Mouse (Mus musculus) frontal cortex, postnatal 36 days (tissue): ENCODE measurements at regions not wholly inside any gene's neighbourhood (a gene's known extent, or its start where the extent isn't known, plus 50 kb on each side); places are given as distances from the start of the nearest gene placed in this dataset.

Source experiments
- DNase-seq, 2 experiments: peaks; one replicate each; pipeline ENCODE4 v3.0.0; 2022; ENCODE audit warnings: low spot score in 2 of 2

- DNase-seq: no peak
These were observed 76.3 kb downstream of the Nptx2 start for GRCm38 (mm10) chr5:144621967-144622366.

GRCm38 (mm10) chr5:144623358-144623757 is 77.7 kb downstream of the Nptx2 start:
- peak; percentile 62 to 79 for DNase-seq

- peak; percentile 15 to 24 for DNase-seq
These were observed 86.6 kb downstream of the Nptx2 start for GRCm38 (mm10) chr5:144632295-144632694.

- DNase-seq: peak; percentile 18 to 42
These were observed 92.9 kb downstream of the Nptx2 start for GRCm38 (mm10) chr5:144638631-144639030.

DNA sequence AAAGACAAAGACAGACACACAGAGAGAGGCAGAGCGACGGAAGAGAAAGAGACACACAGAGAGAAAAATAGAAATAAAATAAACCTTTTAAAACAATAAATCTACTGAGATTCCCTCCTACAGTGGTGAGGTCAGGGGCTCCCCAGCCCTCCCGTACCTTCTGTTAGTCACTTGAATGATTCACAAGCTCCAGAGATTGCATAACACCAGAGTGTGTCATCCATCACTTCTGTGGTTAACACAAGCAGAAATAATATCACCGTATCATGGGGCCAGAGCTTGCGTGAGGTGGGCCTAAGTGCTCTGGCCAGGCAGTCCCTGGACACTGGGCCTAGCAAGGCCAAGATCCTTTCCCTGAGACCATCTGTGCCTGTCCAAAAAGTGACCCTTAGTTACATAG is 93.9 kb downstream of the Nptx2 start:
- no peak for DNase-seq

DNA sequence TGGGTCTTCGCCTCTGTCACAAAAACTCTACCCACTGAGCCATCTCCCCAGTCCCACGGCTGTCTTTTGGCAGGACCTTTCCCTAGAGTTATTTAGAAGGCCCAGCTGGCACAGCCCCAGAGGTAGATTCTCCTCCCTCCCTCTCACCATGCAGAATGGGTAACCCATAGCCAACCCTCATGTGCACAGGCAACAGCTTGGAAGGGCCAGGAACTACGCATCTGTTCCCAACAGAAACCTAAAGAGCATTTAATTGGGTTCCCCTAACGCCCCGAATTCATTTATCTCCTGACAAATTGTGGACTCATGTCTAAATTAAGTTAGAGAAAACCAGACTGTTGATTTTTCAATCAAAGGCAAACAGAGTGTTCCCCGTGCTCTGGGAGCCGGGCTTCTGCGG is 97.1 kb downstream of the Nptx2 start:
- DNase-seq: no peak

DNA sequence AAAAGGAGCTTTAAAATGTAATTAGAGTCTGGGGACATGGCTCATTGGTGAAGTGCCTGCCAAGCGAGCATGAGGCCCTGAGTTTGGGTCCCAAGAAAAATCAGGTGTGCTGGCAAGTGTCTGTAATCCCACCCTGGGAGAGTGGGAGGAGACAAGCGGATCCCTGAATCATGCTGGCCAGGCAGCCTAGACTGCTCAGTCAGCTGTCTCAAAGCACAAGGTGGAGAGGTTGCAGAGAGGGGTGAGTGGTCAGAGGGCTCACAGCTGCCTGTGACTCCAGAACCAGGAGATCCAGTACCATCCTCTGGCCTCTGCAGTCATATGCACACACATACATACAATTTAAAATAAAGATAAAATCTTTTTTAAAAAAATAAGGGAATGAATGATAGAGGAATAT is 97.7 kb downstream of the Nptx2 start:
- no peak for DNase-seq

DNA sequence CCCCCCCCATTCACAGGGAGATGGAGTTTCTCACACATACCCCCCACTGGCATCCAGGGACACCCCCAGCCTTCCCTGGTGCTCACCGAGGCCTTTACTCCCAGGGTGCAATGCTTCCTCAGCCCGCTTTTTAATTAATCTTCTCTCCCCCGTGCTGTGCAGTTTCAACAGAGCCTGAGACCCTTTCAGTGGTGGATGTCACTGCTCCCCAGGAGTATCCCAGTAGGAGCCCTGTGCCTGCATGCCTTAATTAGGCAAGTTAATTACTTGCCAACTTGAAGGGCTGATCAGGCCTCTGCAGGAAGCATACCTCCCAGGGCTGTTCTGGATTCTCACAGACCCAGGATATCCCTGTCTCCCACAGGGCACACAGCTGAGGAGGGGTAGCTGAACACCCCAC is 99.7 kb downstream of the Nptx2 start:
- no peak for DNase-seq

- DNase-seq: peak; percentile 70 to 78
These were observed 101.8 kb downstream of the Nptx2 start for GRCm38 (mm10) chr5:144647311-144648104.

GRCm38 (mm10) chr5:144652231-144652630 is 106.5 kb downstream of the Nptx2 start:
- no peak for DNase-seq

DNA sequence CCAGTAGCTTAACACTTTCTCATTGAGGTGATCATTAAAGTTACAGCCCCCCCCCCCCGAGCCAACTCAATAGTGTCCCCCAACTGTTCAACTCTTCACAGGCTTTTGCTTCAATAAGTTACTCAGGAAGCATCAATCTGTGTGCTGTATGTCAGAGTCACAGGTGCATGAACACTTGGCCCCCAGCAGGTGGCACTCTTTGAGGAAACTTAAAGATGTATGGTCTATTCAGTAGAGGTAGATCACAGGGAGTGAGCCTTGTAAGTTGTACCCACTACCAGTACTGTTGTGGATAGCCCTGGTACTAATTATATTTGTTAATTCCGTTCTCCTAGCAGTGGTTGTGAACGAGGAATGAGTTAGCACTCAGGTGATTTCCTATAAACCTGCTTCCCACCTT is 99.6 kb downstream of the Tmem130 start:
- no peak for DNase-seq

- DNase-seq: no peak
These were observed 97.6 kb downstream of the Tmem130 start for GRCm38 (mm10) chr5:144663981-144664380.

- DNase-seq: no peak
These were observed 96.9 kb downstream of the Tmem130 start for GRCm38 (mm10) chr5:144664571-144665295.

DNA sequence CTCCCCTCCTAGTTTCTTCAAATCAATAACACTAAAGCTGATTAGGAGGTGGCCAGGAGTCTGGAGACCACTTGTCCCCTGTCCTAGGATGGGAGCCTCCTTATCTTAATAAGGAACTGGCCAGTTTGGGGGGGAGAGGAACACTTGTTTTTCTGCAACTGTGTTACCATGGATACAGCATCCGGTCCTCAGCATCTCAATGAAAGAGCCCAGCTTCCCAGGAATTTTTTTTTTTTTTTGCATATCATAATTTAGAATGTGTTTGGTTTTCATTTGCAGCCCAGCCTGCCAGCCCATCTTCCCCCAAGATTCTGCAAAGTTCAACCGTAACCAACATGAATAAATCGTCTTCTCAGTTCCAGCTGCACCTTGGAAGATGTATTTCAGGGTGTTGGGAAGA is 93.6 kb downstream of the Tmem130 start:
- DNase-seq: no peak

DNA sequence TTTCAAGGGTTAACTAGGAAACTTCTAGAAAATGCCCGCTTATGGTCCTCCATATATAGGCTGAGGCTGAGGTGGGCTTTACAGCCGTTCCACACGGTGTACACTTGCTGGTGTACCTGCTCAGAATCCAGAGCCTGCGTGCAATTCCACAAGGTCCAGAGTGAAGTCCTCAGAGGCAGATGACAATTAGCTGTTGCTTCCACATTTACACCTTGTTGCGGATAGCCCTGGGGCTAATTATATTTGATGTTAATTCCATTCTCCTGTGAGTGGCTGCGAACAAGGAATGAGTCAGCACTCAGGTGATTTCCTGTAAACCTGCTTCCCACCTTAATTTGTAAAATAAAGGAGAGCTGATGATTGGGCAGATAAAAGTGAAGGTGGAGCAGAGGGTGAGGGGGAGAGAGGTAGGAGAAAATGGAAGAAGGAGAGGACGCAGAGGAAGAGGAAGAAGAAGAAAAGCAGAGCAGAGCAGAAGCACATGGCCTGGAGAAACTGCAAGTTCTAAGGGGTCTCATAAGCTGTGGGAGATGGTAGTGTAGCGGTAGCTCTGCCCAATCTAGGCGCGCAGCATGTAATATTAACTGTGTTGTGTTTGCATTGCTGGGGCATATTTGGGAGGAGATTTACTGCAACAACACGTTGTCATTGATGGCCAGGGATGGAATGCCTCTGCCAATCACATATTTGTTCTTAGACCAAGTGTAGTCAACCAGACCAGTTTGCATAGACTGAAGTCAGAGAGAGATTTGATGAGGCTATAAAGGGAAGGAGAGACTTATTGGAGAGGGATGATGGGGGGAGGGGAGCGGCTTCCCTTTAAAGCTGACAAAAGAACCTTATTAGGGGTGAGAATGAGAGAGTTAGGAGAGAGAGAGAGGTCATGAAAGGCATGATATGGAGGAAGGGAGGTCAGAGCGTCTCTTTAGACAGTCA is 82.5 kb downstream of the Tmem130 start:
- DNase-seq: no peak

DNA sequence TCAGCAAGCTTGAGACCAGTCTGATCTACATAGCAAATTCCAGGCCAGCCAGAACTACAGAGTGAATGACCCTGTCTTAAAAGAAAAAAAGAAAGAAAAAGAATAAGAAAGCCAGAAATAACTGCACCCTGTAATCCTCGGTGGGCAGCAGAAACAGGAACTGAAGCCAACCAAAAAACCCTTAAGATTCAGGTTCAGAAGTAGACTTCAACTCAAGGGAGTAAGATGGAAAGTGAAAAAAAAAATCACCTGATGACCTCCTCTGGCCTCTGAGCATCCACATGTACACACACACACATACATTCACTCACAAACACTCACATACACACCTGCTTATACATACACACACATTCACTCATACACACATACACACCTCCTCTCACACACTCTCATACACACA is 77.4 kb downstream of the Tmem130 start:
- DNase-seq: no peak
